Mouse (Mus musculus): Measurements from ENCODE around the gene Rnase1. TPM values are rescaled to one million over a fixed set of nuclear protein-coding genes. Genes with fewer than 3 reads are reported as not detected.

The Rnase1 gene
- polyA plus RNA-seq, 1 experiment = 6.4 TPM

GRCm38 (mm10) chr14:51150206-51150831 is 3.7 kb upstream of the Rnase1 start:
- WGBS = 90% methylated on average over 3 of the region's 3 CpGs
- no peak for DNase-seq
- Histone ChIP-seq H3K27me3 (ENCODE audit: control insufficient read depth, insufficient read depth, low read length) (no peaks in the 10 kb centered on the region), H3K36me3 (ENCODE audit: control insufficient read depth, insufficient read depth, low read length) (no peaks in the 10 kb centered on the region), H3K4me1 (replicated peaks; ENCODE audit: control insufficient read depth, insufficient read depth, low read length) (no peaks in the 10 kb centered on the region), H3K4me3 (ENCODE audit: control insufficient read depth, insufficient read depth, low read length) (no peak overlapping the region), H3K27ac (ENCODE audit: control insufficient read depth, insufficient read depth, low read length) (no peak overlapping the region)
- TF ChIP-seq POLR2A (IDR thresholded peaks at IDR 0.05; ENCODE audit: control insufficient read depth, extremely low read depth, insufficient read depth, low read length, poor library complexity) (no peak), CTCF (IDR thresholded peaks at IDR 0.05; ENCODE audit: borderline replicate concordance, control insufficient read depth, extremely low read depth, insufficient read depth, low read length, poor library complexity) (no peak)

GRCm38 (mm10) chr14:51149164-51149563 is 2.6 kb upstream of the Rnase1 start:
- 82% methylated on average over 5 of the region's 5 CpGs for WGBS
- no peak overlapping the region for H3K27ac ChIP-seq (ENCODE audit: control insufficient read depth, insufficient read depth, low read length)
- DNase-seq = no peak

GRCm38 (mm10) chr14:51148006-51148405 is 1.4 kb upstream of the Rnase1 start:
- H3K36me3 ChIP-seq (ENCODE audit: control insufficient read depth, insufficient read depth, low read length) = no peaks in the 10 kb centered on the region
- no peak for DNase-seq
- no peaks in the 10 kb centered on the region for H3K27me3 ChIP-seq (ENCODE audit: control insufficient read depth, insufficient read depth, low read length)
- H3K4me1 ChIP-seq (replicated peaks; ENCODE audit: control insufficient read depth, insufficient read depth, low read length) = no peaks in the 10 kb centered on the region
- H3K27ac ChIP-seq (ENCODE audit: control insufficient read depth, insufficient read depth, low read length) = no peak overlapping the region
- WGBS = 93% methylated on average over 3 of the region's 3 CpGs
- no peak overlapping the region for H3K4me3 ChIP-seq (ENCODE audit: control insufficient read depth, insufficient read depth, low read length)
- TF ChIP-seq CTCF (IDR thresholded peaks at IDR 0.05; ENCODE audit: borderline replicate concordance, control insufficient read depth, extremely low read depth, insufficient read depth, low read length, poor library complexity) (no peak), POLR2A (IDR thresholded peaks at IDR 0.05; ENCODE audit: control insufficient read depth, extremely low read depth, insufficient read depth, low read length, poor library complexity) (no peak)

More at GRCm38 (mm10) chr14:51149164-51149563, 2.6 kb upstream of the Rnase1 start:
- Histone ChIP-seq H3K36me3 (ENCODE audit: control insufficient read depth, insufficient read depth, low read length) (no peaks in the 10 kb centered on the region), H3K27me3 (ENCODE audit: control insufficient read depth, insufficient read depth, low read length) (no peaks in the 10 kb centered on the region), H3K4me3 (ENCODE audit: control insufficient read depth, insufficient read depth, low read length) (no peak overlapping the region), H3K4me1 (replicated peaks; ENCODE audit: control insufficient read depth, insufficient read depth, low read length) (no peaks in the 10 kb centered on the region)
- TF ChIP-seq POLR2A (IDR thresholded peaks at IDR 0.05; ENCODE audit: control insufficient read depth, extremely low read depth, insufficient read depth, low read length, poor library complexity) = no peak
- no peak for TF ChIP-seq CTCF (IDR thresholded peaks at IDR 0.05; ENCODE audit: borderline replicate concordance, control insufficient read depth, extremely low read depth, insufficient read depth, low read length, poor library complexity)

- Histone ChIP-seq H3K36me3 (ENCODE audit: control insufficient read depth, insufficient read depth, low read length) (no peaks in the 10 kb centered on the region), H3K4me3 (ENCODE audit: control insufficient read depth, insufficient read depth, low read length) (no peak overlapping the region), H3K27me3 (ENCODE audit: control insufficient read depth, insufficient read depth, low read length) (no peaks in the 10 kb centered on the region), H3K4me1 (replicated peaks; ENCODE audit: control insufficient read depth, insufficient read depth, low read length) (no peaks in the 10 kb centered on the region), H3K27ac (ENCODE audit: control insufficient read depth, insufficient read depth, low read length) (no peak overlapping the region)
- no peak for DNase-seq
- 86% methylated on average over 6 of the region's 6 CpGs for WGBS
- TF ChIP-seq POLR2A (IDR thresholded peaks at IDR 0.05; ENCODE audit: control insufficient read depth, extremely low read depth, insufficient read depth, low read length, poor library complexity) (no peak), CTCF (IDR thresholded peaks at IDR 0.05; ENCODE audit: borderline replicate concordance, control insufficient read depth, extremely low read depth, insufficient read depth, low read length, poor library complexity) (no peak)
These were observed 1.1 kb downstream of the Rnase1 start for GRCm38 (mm10) chr14:51145521-51145920.

- no peaks in the 10 kb centered on the region for H3K27me3 ChIP-seq (ENCODE audit: control insufficient read depth, insufficient read depth, low read length)
- TF ChIP-seq POLR2A (IDR thresholded peaks at IDR 0.05; ENCODE audit: control insufficient read depth, extremely low read depth, insufficient read depth, low read length, poor library complexity) (no peak), CTCF (IDR thresholded peaks at IDR 0.05; ENCODE audit: borderline replicate concordance, control insufficient read depth, extremely low read depth, insufficient read depth, low read length, poor library complexity) (no peak)
- H3K4me3 ChIP-seq (ENCODE audit: control insufficient read depth, insufficient read depth, low read length) = no peak overlapping the region
- H3K4me1 ChIP-seq (replicated peaks; ENCODE audit: control insufficient read depth, insufficient read depth, low read length) = no peaks in the 10 kb centered on the region
- no peak for DNase-seq
- H3K36me3 ChIP-seq (ENCODE audit: control insufficient read depth, insufficient read depth, low read length) = no peaks in the 10 kb centered on the region
- no peak overlapping the region for H3K27ac ChIP-seq (ENCODE audit: control insufficient read depth, insufficient read depth, low read length)
- WGBS = 98% methylated on average over 4 of the region's 4 CpGs
These were observed 2.1 kb downstream of the Rnase1 start for GRCm38 (mm10) chr14:51144451-51144850.

GRCm38 (mm10) chr14:51143937-51144336 is 2.6 kb downstream of the Rnase1 start:
- WGBS = 65% methylated on average over 2 of the region's 2 CpGs
- no peak for TF ChIP-seq CTCF (IDR thresholded peaks at IDR 0.05; ENCODE audit: borderline replicate concordance, control insufficient read depth, extremely low read depth, insufficient read depth, low read length, poor library complexity)
- TF ChIP-seq POLR2A (IDR thresholded peaks at IDR 0.05; ENCODE audit: control insufficient read depth, extremely low read depth, insufficient read depth, low read length, poor library complexity) = no peak

GRCm38 (mm10) chr14:51143287-51143686 is 3.3 kb downstream of the Rnase1 start:
- Histone ChIP-seq H3K4me1 (replicated peaks; ENCODE audit: control insufficient read depth, insufficient read depth, low read length) (no peaks in the 10 kb centered on the region), H3K4me3 (ENCODE audit: control insufficient read depth, insufficient read depth, low read length) (no peak overlapping the region), H3K27ac (ENCODE audit: control insufficient read depth, insufficient read depth, low read length) (no peak overlapping the region), H3K36me3 (ENCODE audit: control insufficient read depth, insufficient read depth, low read length) (no peaks in the 10 kb centered on the region), H3K27me3 (ENCODE audit: control insufficient read depth, insufficient read depth, low read length) (no peaks in the 10 kb centered on the region)
- WGBS = 91% methylated on average over 4 of the region's 4 CpGs
- DNase-seq = no peak
- TF ChIP-seq CTCF (IDR thresholded peaks at IDR 0.05; ENCODE audit: borderline replicate concordance, control insufficient read depth, extremely low read depth, insufficient read depth, low read length, poor library complexity) = no peak

More at GRCm38 (mm10) chr14:51143937-51144336, 2.6 kb downstream of the Rnase1 start:
- H3K4me1 ChIP-seq (replicated peaks; ENCODE audit: control insufficient read depth, insufficient read depth, low read length) = no peaks in the 10 kb centered on the region
- H3K36me3 ChIP-seq (ENCODE audit: control insufficient read depth, insufficient read depth, low read length) = no peaks in the 10 kb centered on the region
- no peaks in the 10 kb centered on the region for H3K27me3 ChIP-seq (ENCODE audit: control insufficient read depth, insufficient read depth, low read length)
- no peak for DNase-seq
- no peak overlapping the region for H3K4me3 ChIP-seq (ENCODE audit: control insufficient read depth, insufficient read depth, low read length)
- H3K27ac ChIP-seq (ENCODE audit: control insufficient read depth, insufficient read depth, low read length) = no peak overlapping the region

Data from thymus, adult 2 months (tissue).